Mouse (Mus musculus) frontal cortex, postnatal 25 days (tissue): Measurements from ENCODE around the gene Esrrg.

Source experiments
- DNase-seq, 2 experiments: peaks; one replicate each; pipeline ENCODE4 v3.0.0; 2022; ENCODE audit warnings: low spot score in 2 of 2

The Esrrg gene

DNA sequence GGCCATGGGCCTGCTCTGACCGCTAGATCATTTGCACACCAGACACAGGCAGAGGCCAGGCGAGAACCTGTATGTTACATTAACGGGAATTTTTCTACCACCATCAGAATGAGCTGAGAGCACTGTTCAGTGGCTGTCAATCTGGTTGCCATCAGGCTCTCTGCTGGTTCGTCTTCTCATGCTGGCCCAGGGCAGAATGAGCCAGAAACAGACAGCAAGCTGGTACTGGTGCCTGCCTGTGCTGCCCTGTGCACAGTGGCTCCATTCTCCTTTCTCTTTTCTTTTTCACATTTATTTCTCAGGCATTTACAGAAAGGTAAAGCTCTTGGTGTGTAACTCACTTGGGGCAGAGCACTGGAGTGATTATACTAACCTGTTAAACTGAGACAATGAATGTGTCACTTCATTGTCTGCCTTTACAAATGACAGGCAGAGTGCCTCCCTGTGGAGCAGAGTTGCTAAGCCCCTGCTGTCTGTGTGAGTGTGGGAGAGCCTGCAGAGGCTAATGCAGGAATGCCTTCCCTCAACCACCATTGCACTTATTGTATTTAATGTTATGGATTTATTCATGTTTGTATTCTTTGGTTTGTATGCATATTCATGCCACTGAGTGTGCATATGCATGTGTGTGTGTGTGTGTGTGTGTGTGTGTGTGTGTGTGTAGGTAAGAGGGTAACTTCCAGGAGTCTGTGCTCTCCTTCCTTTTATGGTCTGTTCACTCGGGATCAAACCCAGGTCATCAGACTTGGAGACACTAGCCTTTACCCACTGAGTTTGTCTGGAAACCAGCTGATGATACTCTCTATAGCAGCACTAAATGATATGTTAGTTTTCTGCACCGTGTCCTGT is 651.9 kb downstream of the Esrrg start:
- no peak for DNase-seq

DNA sequence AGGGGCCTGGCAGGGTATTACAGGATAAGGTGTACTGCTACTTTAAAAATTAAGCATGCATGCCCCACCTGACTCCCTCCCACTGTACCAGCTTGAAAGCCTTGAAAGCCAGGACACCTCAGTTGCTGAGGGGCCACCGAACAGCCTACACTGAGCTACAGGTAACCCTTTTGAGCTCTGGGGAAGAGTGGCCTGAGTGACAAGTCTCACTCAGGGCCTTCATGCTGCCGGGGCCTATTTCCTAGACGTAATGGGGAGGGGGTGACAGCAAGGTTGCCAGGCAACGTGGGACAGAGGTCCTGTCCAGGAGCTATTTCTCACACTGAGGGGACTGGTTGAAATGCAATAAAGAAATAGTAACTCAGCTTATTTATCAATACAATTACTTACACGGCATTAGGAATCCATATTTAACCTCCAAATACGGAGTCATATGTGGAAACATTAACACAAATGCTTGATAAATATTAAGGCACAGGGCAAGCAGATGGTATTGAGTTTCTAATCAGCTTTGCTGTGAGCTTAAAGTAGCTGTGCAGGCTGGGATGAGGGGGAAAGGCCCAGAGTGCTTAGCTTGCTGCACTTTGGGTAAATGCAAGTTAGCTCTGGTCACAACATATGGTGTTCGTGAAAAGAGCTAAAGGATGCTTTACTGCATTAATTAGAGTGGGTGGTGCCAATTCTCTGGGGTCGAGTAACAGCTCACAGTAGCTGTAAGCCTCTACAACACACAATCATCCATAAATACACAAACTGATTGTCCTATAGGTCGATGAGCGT is 653.5 kb downstream of the Esrrg start, which contains the start of gene Ush2a:
Gene Ush2a, plus strand, starts transcription at position 121 of the 780 bp plus-strand sequence.
- no peak for DNase-seq
